Mouse (Mus musculus) testis, adult 2 months (tissue): ENCODE data around the gene Cfap126.
"Not testable (repeated sequence)": the region's sequence is repeated elsewhere in the genome, so short reads cannot be mapped to it uniquely, and the experiment has no call there.

Experiments
- CTCF ChIP-seq: fragments of 200-500 bp; IDR thresholded peaks from 2 replicates; pipeline ENCODE4 v1.5.1; 2012; ENCODE audit warnings: low read depth, mild to moderate bottlenecking, inconsistent platforms, low read length, moderate library complexity; ENCODE audit not compliant: control insufficient read depth, insufficient read depth, insufficient replicate concordance
- POLR2A ChIP-seq: fragments of 200-500 bp; IDR thresholded peaks from 2 replicates; pipeline ENCODE4 v1.6.1; 2012; ENCODE audit warnings: low read depth, mild to moderate bottlenecking, inconsistent platforms, low read length, moderate library complexity; ENCODE audit not compliant: control insufficient read depth

DNA sequence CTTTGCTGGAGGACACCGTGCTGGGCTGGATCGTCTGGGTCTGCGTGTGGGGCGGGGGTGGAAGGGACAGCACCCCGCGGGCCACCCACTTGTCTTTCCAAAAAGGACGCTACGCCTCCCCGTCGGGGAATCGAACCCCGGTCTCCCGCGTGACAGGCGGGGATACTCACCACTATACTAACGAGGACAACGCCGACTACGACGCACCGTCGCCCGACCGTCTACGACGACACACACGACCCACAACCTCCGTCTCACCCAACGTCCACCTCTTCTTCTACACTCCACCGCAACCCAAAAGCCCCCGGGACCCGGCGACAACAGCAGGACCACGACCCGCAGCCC, 48.5 kb upstream of the Cfap126 start:
- not testable (repeated sequence) for TF ChIP-seq CTCF, POLR2A
